Mouse (Mus musculus) small intestine, adult 2 months (tissue): ENCODE data around the gene 4833439L19Rik.

Experiments used
- CTCF ChIP-seq: fragments of 200-500 bp; IDR thresholded peaks from 2 replicates; pipeline ENCODE4 v1.5.1; 2012; ENCODE audit warnings: low read depth, mild to moderate bottlenecking, control low read depth, inconsistent platforms, low read length, moderate library complexity, mixed read lengths; ENCODE audit not compliant: insufficient replicate concordance, insufficient read length; ENCODE audit errors: extremely low read depth
- POLR2A ChIP-seq: fragments of 200-500 bp; IDR thresholded peaks from 2 replicates; pipeline ENCODE4 v1.6.1; 2012; ENCODE audit warnings: low read depth, mild to moderate bottlenecking, control low read depth, inconsistent platforms, low read length, moderate library complexity

DNA sequence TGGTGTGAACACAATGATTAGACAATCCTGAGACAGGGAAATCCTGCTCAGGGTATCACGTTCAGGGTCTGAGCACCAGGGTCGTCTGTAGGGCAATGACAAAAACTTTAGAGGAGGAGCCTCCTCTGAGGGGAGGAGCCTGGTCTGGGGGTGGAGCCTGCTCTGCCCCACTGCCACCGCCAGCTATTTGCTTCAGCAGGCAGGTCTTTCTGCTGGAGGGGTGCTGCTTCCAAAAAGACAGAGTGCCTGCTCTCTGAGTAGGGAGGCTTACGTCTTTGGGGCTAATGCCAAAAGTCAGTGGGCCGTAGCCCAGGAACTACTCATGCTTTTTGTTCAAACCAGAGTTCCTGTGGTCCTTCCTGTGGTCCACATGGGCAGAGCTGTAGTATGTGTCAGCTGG, 3.1 kb upstream of the 4833439L19Rik start:
- TF ChIP-seq CTCF (no peak), POLR2A (no peak)
